Mouse (Mus musculus): ENCODE measurements around the gene Slc46a3.

The Slc46a3 gene

GRCm38 (mm10) chr5:147845319-147845718, 49.3 kb downstream of the Slc46a3 start:
- no peak for DNase-seq (ENCODE audit: low spot score)

GRCm38 (mm10) chr5:147843340-147843739, 51.3 kb downstream of the Slc46a3 start:
- no peak for DNase-seq (ENCODE audit: low spot score)

- no peak for DNase-seq (ENCODE audit: low spot score)
These were observed 55.2 kb downstream of the Slc46a3 start for GRCm38 (mm10) chr5:147839418-147839817.

- DNase-seq (ENCODE audit: low spot score), result peak; percentile 29
These were observed 59.6 kb downstream of the Slc46a3 start for GRCm38 (mm10) chr5:147834841-147835500.

- DNase-seq (ENCODE audit: low spot score), result no peak
These were observed 61.8 kb downstream of the Slc46a3 start for GRCm38 (mm10) chr5:147832842-147833241.

GRCm38 (mm10) chr5:147828846-147829245, 65.8 kb downstream of the Slc46a3 start:
- no peak for DNase-seq (ENCODE audit: low spot score)

Measured in yolk sac, embryonic 10.5 days (tissue).